Mouse (Mus musculus): ENCODE measurements around the gene L3mbtl3.

- TF ChIP-seq EP300 (IDR thresholded peaks at IDR 0.05; ENCODE audit: low read depth) (no peak), CTCF (IDR thresholded peaks at IDR 0.05; ENCODE audit: low read depth) (no peak)
Observed at GRCm38 (mm10) chr10:26364326-26364856, 11.4 kb downstream of the L3mbtl3 start.

Measured in liver, postnatal 0 days (tissue).